Mouse (Mus musculus) c-Kit-negative CD71-positive TER-119-positive erythroid progenitor cells, embryonic 14.5 days (primary cell): Measurements from ENCODE around the gene Gm49673.
"Not testable (repeated sequence)": the region's sequence is repeated elsewhere in the genome, so short reads cannot be mapped to it uniquely, and the experiment has no call there.

ENCODE experiments used
- DNase-seq: peaks from one replicate; pipeline ENCODE4 v3.0.0-alpha.2; 2013; ENCODE audit warnings: low read depth, low spot score

The Gm49673 gene

GRCm38 (mm10) chr17:8041197-8041596 lies 106.4 kb downstream of the Gm49673 start:
- not testable (repeated sequence) for DNase-seq

GRCm38 (mm10) chr17:8039916-8040635 lies 107.5 kb downstream of the Gm49673 start:
- not testable (repeated sequence) for DNase-seq

GRCm38 (mm10) chr17:8036976-8037375 lies 110.6 kb downstream of the Gm49673 start:
- not testable (repeated sequence) for DNase-seq
